Mouse (Mus musculus) gastrocnemius, postnatal 14 days (tissue): ENCODE results near the gene Sec14l1. TPM values are rescaled to one million over a fixed set of nuclear protein-coding genes. Genes with fewer than 3 reads are reported as not detected.

ENCODE experiments used
- DNase-seq: peaks from one replicate; pipeline ENCODE4 v3.0.0; 2021; ENCODE audit warnings: mixed read lengths
- intact Hi-C: fragments of 180-260 bp; cut with DNase I; formaldehyde crosslinking; loops from one replicate; pipeline ENCODE4 v1.15.1; 2025; ENCODE audit warnings: low total_unique reads
- microRNA-seq, 2 experiments: library from miRNA; unstranded; fragments of <30 nt; microRNA quantifications; one replicate each; pipeline ENCODE4 v1.2.0; 2021
- total RNA-seq, 2 experiments: library from RNA; stranded (reverse); gene quantifications; 2 replicates each; pipeline ENCODE4 v1.2.3; 2021

The Sec14l1 gene
- total RNA-seq, 2 experiments from 2014 or later: 58.1 to 58.7 TPM

DNA sequence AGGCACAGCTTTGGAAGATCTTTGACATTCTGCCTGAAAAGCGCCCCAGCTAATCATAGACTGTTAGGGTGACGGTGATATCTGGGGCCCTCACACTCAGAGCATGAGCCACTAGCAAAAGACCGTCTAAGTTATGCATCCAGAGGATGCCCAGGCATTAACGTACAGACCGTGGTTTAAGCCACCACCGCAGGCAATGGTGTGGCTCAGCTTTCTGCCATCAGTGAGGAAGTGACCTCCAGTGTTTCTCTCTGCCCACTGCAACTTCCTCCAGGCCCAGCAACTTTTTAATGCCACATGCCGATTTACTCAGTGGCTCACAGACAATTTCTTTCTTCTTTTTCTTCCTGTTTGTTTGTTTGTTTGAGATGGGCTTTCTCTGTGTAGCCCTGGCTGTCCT is 81.7 kb downstream of the Sec14l1 start:
- intact Hi-C loops: no loop called here
- DNase-seq: no peak

DNA sequence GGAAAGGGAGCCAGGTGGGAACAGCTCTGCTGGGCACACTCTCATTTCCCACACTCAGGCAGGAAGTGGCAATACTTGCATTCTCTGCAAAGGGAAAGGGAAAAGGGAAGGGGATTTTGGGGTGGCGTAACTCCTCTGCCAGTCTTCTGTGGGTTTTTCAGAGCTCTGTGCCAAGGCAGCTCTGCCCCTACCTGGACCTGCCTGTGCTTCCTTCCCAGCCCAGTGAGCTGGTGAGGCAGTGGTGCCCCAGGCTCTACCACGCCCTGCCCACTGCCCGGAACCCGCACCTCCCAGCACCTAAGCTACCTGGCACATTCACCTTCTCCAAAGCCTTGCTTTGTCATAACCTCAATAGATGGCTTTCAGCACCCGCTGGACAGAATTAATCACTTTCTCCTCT is 83.2 kb downstream of the Sec14l1 start:
- intact Hi-C loops: no loop called here
- DNase-seq: no peak

DNA sequence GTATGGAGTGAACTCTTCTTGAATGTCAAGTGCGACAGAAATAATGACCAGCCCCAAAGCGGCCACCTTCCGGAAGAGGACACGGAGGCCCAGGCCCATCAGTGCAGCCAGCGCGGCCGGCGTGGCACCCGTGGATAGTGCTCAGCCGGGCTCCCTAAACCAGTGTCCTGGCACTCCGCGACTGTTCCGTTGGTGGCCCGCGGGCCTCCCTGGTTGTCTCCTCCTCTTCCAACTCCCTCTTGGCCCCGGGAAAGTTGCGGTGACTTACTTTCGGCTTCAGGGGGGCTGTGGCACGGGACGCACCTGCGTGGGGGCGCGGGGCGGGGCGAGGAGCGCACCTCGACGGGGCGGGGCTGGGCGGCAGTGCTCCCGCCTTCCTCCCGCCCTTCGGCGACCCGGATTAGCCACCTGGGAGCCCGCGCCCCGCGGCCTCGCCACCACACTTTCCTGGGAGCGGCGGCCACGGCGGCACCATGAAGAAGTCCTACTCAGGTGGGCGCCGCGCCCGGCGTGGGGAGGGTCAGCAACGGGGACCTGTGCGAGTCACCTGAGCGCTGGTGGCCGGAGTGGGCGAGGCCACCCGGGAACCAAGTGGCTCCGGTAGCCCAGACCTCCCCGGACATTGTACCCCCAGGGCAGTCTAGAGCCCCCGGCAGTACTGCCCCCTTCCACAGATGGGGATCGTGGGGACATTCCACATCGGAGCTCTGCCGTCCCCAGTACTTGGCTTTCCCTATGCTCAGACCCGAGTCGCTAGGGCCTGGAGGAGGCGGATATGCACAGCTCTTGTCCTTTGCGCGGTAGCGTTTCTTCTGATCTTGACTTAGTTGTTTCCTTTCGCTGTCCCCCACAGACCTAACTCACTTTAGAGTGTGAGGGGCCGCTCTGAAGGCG is 84.6 kb downstream of the Sec14l1 start, which contains the start of gene Sept9:
Gene Sept9 (plus strand): TSS at position 380 of the 894 bp plus-strand sequence.
- DNase-seq: no peak
- intact Hi-C loops: no loop called here

DNA sequence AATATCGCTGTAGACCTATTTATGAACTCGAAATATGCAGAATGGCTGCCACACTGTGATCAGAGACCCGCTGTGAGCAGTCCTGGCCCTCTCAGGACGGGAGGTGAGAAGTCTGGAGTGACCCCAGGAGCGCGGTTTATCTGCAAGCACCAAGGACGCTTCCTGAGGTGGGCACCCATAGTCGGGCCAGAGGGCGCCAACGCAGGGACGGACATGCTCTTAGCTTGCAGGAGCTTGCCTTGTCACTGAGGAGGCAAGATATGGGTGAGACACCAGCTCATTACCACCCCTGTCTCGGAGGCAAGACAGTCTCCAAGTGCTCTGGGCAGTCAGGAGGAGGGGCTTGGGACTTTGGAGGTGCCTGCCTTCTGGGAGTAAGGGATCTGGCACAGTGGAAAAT is 86.9 kb downstream of the Sec14l1 start:
- intact Hi-C loops: no loop called here
- no peak for DNase-seq

DNA sequence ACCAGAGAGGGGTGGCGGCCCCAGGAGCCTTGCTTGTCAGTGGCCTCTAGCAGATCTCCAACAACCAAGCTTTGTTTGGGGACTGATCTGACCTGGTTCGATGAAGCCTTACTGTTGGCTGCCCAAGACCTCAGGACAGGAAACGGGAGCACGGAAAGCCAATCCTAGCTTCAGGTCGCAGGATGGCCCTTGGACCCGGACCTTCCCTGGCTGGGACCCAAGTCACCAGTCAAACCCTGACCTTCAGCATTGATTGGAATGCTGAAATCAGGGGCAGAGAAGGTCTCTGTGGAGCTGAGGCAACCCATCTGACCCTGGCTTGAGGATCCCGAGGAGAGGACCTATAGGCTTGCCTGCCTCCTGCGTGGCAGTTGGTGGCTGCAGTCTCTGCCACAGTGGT is 89.6 kb downstream of the Sec14l1 start:
- no peak for DNase-seq
- intact Hi-C loops: no loop called here

DNA sequence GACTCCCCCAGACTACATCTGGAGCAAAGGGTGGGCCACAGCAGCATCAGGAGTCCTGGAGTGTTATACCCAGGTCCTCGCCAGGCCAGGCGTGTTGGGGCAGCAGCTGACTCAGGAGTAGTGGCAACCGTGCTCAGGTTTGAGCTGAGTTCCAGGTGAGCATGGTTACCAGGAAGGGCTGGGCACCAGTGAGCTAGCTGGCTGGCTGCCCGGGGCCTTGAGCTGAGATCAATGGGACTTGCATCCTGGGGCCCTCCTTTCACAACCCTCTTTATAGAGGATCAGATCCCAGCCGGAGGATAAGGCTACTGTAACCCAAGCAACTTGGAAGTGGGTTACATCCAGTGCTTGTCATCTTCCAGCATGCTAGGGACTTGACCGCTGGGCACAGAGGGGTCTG is 90.1 kb downstream of the Sec14l1 start:
- DNase-seq: no peak
- intact Hi-C loops: no loop called here

DNA sequence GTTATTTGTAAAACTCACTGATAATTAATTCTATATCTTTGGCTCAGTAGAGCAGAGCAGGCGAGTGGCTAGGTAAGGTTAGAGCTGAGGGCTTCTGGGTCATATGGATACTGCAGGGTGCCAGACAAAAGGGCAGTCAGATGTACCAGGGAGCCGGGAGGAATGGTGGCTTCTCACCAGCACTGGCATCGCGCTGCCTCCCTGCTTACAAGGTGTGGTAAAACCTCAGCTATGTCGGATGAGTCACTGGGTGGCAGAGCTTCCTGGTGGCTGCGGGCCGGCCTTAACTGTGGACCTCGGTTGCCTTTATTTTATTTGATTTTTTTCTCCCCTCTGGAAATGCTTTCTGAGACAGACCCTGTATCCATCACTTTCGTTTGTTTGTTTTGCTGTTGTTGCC is 90.5 kb downstream of the Sec14l1 start:
- intact Hi-C loops: no loop called here
- no peak for DNase-seq

DNA sequence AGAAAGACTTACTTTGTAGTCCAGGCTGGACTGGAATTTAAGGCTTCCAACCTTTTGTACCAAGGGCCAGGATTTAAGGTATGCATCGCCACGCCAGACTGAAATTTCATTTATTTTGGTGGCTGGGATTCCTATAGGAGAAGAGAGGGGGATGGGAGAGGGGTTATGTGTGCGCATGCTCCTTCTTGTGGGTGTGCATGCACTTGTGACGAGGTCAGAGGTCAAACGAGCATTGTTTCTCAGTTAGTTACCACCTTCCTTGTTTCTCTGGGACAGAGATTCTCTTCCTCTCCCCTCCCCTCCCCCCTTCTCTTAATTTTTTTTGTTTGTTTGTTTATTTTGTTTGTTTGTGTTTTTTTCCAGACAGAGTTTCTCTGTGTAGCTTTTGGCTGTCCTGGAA is 92.5 kb downstream of the Sec14l1 start:
- no peak for DNase-seq
- intact Hi-C loops: no loop called here

DNA sequence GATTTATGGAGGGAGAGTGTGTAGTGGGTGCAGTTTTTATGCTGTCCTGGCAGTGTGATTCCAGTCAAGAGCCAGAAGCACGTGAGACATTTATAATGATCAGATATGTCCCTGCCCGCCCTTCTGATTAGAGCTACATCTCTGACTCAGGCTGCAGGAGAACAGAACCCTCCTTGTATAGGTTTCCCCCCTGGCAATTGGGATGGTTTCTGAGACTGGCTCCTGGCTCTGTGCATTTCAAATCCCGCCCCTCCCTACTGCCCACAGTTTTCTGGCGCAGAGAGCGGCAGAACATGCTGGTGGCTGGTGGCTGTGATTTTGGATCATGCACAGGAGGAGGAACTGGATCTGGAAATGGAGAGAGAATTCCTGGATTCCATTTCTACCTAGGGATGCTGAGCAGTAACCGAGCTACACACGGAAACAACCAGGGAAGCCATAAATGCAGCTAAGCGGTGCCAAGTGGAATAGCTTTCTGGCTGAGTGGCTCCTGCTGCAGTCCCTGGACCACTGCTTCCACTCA is 93.2 kb downstream of the Sec14l1 start:
- intact Hi-C loops: no loop called here
- no peak for DNase-seq

Small RNA genes within 50 kb of the gene (microRNA-seq; reads per million reads assigned to microRNA genes)
- gene Gm24323: 0 reads per million in 2 experiments
- gene Mir6516: 8.9 to 13.5 reads per million in 2 experiments

Other genes with a start within 250 kb of the Sec14l1 start
- gene Mgat5b, start 196.3 kb upstream of the Sec14l1 start, total RNA-seq: under 1 TPM; 0.08 to 0.47 TPM
- gene Sept9, start 84.5 kb downstream of the Sec14l1 start, total RNA-seq: 10 to 100 TPM; 27.2 to 34.0 TPM